Mouse (Mus musculus): ENCODE measurements around the gene Ube2s.

DNA sequence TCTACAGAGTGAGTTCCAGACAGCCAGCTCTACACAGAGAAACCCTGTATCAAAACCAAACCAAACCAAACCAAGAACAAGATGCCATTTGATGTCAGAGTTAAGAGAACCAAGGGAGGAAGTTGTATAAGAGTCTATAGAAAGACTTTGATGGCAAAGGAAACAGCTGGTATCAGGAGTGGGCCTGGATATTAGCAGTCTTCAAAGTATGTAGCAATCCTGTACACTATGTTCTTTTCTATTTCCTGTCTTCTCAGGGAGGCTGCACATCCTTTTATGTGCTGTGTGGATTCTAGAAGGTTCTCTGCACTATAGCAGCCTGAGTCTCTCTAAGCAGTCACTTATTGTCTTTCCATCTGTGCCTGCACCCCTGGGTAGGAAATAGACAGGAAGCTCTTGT is 4.2 kb upstream of the Ube2s start:
- TF ChIP-seq CTCF (IDR thresholded peaks at IDR 0.05; ENCODE audit: extremely low read depth, insufficient read length, insufficient replicate concordance, low read depth, low read length) (no peak), POLR2A (IDR thresholded peaks at IDR 0.05; ENCODE audit: low read depth, low read length) (no peak)
